Mouse (Mus musculus): Measurements from ENCODE around the gene Wdr93. TPM values are rescaled to one million over a fixed set of nuclear protein-coding genes. Genes with fewer than 3 reads are reported as not detected.
A peak's percentile ranks its signal among the peaks of the same experiment; 100 is the strongest.

Wdr93 gene
- 0.38 and 1.2 TPM in 2 replicates for total RNA-seq (2012; rRNA removed)
- total RNA-seq (2014; rRNA removed), result 0.63 and 0.75 TPM in 2 replicates
- polyA plus RNA-seq (2012; ENCODE audit: insufficient read length, low read depth), result 0.85 and 1.3 TPM in 2 replicates

GRCm38 (mm10) chr7:79742659-79743536, at the start of gene Wdr93, which contains the start of gene Pex11a:
Gene Wdr93, plus strand, starts transcription at chr7:79743163.
Gene Pex11a, minus strand, starts transcription at chr7:79743131.
- Histone ChIP-seq H3K4me1 (ENCODE audit: control insufficient read depth in 1 of 2, insufficient read depth in 2 of 2) (peaks cover 0 to 5% of the 10 kb centered on the region in 2 experiments; a peak in 2 of 4 replicates), H3K4me3 (replicated peaks in 1 of 3; ENCODE audit: low read depth in 2 of 3, low read length in 2 of 3, poor library complexity in 1 of 3) (peak within 1 kb of the TSS; percentile 67 to 85 (median 84)), H3K9ac (ENCODE audit: insufficient read depth, low read depth) (peak within 1 kb of the TSS; percentile 75), H3K27ac (ENCODE audit: insufficient read depth, low read depth) (no peak within 1 kb of the TSS), H3K36me3 (replicated peaks in 1 of 2; ENCODE audit: control insufficient read depth in 1 of 2, insufficient read depth in 1 of 2, low read length in 1 of 2) (peaks cover 5 to 18% of the 10 kb centered on the region in 2 experiments), H3K4me2 (ENCODE audit: insufficient read depth, low read depth, poor library complexity, severe bottlenecking) (peak within 1 kb of the TSS; percentile 91), H3K9me3 (replicated peaks; ENCODE audit: low read length) (no peaks in the 10 kb centered on the region), H3K79me2 (replicated peaks; ENCODE audit: control insufficient read depth, extremely low read depth, insufficient read depth, poor library complexity, severe bottlenecking) (no peaks in the 10 kb centered on the region), H3K27me3 (replicated peaks) (no peaks in the 10 kb centered on the region)
- in situ Hi-C loops (cut with MboI; ENCODE audit: low pct_ligation_motif_present, low pct_unique_long_range_greater_than_20kb, low sequenced_read_pairs), result no loop called here
- TF ChIP-seq KAT2A (IDR thresholded peaks at IDR 0.05; ENCODE audit: insufficient replicate concordance, low read length) (peak; percentile 90), MYC (IDR thresholded peaks at IDR 0.05; ENCODE audit: low read depth, low read length) (0 out of 2 replicates have a peak, but pooled peaks have one; percentile 45), MEF2A (IDR thresholded peaks at IDR 0.05; ENCODE audit: borderline replicate concordance, low read depth, low read length) (0 out of 2 replicates have a peak, but pooled peaks have one; percentile 37), MAX (IDR thresholded peaks at IDR 0.05; ENCODE audit: low read length) (peak; percentile 87), ZNF384 (IDR thresholded peaks at IDR 0.05; ENCODE audit: low read depth, low read length) (no peak), HCFC1 (IDR thresholded peaks at IDR 0.05; ENCODE audit: low read depth, low read length) (peak; percentile 78), TCF12 (IDR thresholded peaks at IDR 0.05; ENCODE audit: low read depth, low read length) (peak; percentile 44; the same call in 1 of the 2 replicates), JUND (conservative IDR thresholded peaks at IDR 0.05; ENCODE audit: low read depth, low read length) (no peak), TBP (conservative IDR thresholded peaks at IDR 0.05; ENCODE audit: low read depth, low read length) (0 out of 2 replicates have a peak, but pooled peaks have one; percentile 22), RCOR1 (conservative IDR thresholded peaks at IDR 0.05; ENCODE audit: low read depth, low read length) (no peak), ELF1 (IDR thresholded peaks at IDR 0.05; ENCODE audit: low read depth, low read length) (peak; percentile 86), NELFE (IDR thresholded peaks at IDR 0.05; ENCODE audit: low read depth, low read length) (peak; percentile 56), IRF4 (IDR thresholded peaks at IDR 0.05; ENCODE audit: low read depth, low read length) (peak; percentile 36; the same call in 1 of the 2 replicates), USF2 (conservative IDR thresholded peaks at IDR 0.05; ENCODE audit: low read depth, low read length) (no peak), POLR2A (IDR thresholded peaks at IDR 0.05; ENCODE audit: low read depth, low read length) (peak; percentile 64), EP300 (IDR thresholded peaks at IDR 0.05; ENCODE audit: low read length) (peak; percentile 33; the same call in 1 of the 2 replicates), USF1 (IDR thresholded peaks at IDR 0.05; ENCODE audit: low read depth, low read length) (peak; percentile 5; the same call in 1 of the 2 replicates), SIN3A (IDR thresholded peaks at IDR 0.05; ENCODE audit: low read length) (peak; percentile 79), BHLHE40 (IDR thresholded peaks at IDR 0.05; ENCODE audit: low read depth, low read length) (peak; percentile 45; the same call in 1 of the 2 replicates), MAZ (IDR thresholded peaks at IDR 0.05; ENCODE audit: low read depth, low read length) (0 out of 2 replicates have a peak, but pooled peaks have one; percentile 45), NRF1 (IDR thresholded peaks at IDR 0.05; ENCODE audit: low read depth, low read length) (no peak), ZC3H11A (IDR thresholded peaks at IDR 0.05; ENCODE audit: low read depth, low read length) (no peak), ETS1 (conservative IDR thresholded peaks at IDR 0.05; ENCODE audit: low read depth, low read length) (peak; percentile 49; the same call in 1 of the 2 replicates), MXI1 (IDR thresholded peaks at IDR 0.05; ENCODE audit: low read depth, low read length) (peak; percentile 92)
- DNase-seq (ENCODE audit: extremely low read depth), result peak; percentile 94
- dilution Hi-C loops (cut with MboI; ENCODE audit: extremely low pct_ligation_motif_present, extremely low pct_unique_long_range_greater_than_20kb, low sequenced_read_pairs), result no loop called here
